Mouse (Mus musculus) kidney, adult 2 months (tissue): ENCODE measurements around the gene Snx4.

Source experiments
- CTCF ChIP-seq: fragments of 200-500 bp; conservative IDR thresholded peaks from 2 replicates; pipeline ENCODE4 v1.5.1; 2011; ENCODE audit warnings: low read depth, mild to moderate bottlenecking, control low read depth, low read length, moderate library complexity, mixed read lengths; ENCODE audit not compliant: insufficient read depth, insufficient read length
- POLR2A ChIP-seq: fragments of 200-500 bp; IDR thresholded peaks from one replicate; pipeline ENCODE4 v1.6.1; 2011; ENCODE audit warnings: low read depth, low read length, control low read depth

GRCm38 (mm10) chr16:33337177-33337576, 85.9 kb downstream of the Snx4 start:
- TF ChIP-seq CTCF (peak; percentile 80), POLR2A (no peak)
